Mouse (Mus musculus) right cerebral cortex, postnatal 4 days (tissue): Measurements from ENCODE around the gene Itgb3.

ENCODE experiments used
- DNase-seq: peaks from one replicate; pipeline ENCODE4 v3.0.0-alpha.2; 2022

Itgb3 gene

GRCm38 (mm10) chr11:104622040-104622962 is 14.5 kb downstream of the Itgb3 start:
- DNase-seq, result no peak

DNA sequence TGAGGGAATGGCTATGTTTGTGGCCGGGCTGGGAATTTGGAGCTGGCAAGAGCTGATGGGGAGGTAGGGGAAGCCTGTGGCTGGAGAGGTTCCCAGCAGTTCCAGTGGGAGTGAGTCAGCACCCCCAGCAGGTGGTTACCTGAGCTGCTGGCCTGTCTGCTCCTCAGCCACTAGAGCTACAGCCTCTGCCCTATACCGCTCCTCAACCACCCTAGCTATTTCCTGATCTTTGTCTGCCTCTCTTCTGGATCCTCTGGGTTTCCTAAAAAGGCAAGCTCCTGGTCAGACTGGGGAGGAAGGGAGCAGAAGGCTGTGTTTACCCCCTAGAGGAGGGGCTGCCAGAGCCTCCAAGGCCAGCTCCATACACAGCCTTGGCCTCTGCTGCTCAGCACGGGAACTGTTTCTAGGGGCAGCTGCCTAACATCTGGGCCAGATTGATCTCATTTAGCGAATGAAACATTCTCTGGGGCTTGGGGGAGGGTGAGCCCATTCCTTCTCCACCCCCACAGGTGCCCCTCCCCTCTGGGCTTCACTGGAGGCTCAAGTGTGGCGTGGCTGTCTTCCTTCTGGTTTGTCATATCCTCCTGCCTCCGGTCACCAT is 17.1 kb downstream of the Itgb3 start:
- no peak for DNase-seq

DNA sequence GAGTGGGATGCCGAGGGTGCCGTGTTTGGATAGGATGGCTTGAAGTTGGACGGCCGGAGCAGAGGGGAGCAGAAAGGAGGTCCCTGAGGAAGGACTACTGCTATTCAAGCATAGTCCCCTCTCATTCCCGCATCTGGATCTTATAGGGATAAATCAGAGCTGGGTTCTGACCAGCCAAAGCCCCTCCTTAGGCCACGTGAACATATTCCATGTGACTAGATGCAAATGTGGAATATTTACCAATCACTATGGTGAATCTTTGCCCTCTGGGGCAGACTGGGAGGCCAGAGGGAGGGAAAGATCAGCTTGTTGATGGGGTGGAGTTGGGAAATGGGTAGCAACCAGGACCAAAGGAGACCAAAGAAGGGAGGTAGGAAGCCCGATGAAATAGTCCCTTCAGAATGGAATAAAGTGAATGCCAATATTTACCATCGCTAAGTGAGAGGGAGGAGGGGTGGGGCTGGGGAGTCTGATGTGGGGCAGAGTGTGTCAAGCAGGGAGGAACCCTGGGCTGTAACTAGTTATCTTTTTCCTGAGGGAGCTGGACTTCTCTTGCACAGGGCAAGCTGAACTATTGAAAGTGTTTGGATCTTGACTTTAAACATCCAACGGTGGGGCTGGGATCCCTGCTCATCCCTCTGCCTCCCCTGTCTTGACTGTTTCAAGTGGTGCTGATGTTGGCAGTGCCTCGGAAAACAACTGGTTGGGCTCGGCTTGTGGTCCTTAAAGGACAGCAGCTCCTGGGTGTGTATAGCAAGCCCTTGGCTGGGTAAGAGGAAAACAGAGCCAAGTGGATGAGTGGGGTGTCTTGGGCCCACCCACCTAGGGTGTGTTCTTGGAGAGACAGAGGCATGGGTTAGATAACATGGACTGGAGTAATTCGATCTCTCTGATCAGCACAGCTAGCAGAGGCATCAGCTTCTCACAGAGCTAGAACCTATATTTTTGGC is 17.9 kb downstream of the Itgb3 start:
- no peak for DNase-seq

DNA sequence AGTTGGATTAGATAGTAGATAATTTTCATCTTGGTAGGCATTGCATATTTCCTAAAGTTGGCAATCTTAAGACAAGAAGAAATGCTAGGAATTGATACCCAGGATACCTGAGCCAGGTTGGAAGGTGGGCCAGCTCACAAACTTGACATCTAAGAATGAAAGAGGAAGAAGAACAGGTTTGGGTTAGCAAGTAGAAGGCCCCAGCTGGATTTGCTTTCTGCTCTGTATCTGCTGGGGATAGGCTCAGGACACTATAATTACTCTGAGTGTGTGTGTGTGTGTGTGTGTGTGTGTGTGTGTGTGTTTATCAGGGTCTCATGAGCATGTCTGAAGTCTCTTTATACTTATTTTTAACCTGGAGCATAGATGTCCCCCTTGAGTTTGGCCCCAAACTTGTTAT is 18.8 kb downstream of the Itgb3 start:
- no peak for DNase-seq

DNA sequence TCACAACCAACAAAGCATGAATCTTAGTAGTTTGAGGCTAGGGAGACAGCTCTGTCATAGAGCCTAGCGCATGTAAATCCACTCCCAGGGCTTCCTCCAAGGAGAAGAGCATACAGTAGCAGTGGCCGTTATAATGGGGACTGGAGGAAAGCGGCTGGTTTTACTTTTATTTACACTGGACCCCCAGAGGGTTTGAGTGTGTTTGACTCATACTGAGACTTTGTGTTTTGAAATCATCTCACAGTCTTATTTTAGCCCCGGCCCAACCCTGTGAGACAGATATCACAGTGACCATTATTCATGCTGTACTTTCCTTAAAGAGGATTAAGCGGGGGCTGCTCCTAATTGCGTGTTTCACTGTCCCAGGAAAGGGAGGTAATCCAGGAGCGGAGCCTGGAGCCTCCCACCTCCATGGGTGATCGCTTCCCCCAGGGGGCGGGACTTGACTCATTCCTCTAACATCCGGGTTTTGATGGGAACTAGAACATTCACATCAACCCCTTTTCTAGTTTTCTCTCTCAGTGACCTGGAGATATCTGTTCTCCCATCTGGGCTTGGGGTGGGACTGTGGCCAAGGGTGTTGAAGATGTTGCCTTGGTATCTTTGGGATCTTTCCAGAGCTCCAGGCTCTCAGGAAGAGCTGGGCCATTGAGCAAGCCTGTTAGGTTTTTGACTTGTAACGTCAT is 20.0 kb downstream of the Itgb3 start:
- DNase-seq, result no peak

DNA sequence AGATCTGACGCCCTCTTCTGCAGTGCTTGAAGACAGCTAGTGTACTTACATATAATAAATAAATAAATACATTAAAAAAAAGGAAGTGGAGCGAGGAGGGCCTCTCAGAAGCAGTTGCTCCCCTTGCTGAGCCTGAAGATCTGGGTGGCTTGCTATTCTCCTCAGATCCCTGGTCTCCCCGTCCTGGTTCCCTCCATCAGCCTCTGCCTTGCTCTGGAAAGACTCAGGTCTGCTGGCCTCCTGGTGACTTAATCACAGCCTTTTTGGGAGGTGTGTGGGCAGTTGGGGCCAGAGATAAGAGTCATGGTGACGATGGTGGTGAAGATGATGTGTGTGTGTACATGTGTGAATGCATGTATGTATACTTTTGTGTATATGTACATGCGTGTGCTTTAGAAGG is 20.8 kb downstream of the Itgb3 start:
- no peak for DNase-seq

- DNase-seq, result no peak
Measured at GRCm38 (mm10) chr11:104630185-104630835, 22.5 kb downstream of the Itgb3 start.

DNA sequence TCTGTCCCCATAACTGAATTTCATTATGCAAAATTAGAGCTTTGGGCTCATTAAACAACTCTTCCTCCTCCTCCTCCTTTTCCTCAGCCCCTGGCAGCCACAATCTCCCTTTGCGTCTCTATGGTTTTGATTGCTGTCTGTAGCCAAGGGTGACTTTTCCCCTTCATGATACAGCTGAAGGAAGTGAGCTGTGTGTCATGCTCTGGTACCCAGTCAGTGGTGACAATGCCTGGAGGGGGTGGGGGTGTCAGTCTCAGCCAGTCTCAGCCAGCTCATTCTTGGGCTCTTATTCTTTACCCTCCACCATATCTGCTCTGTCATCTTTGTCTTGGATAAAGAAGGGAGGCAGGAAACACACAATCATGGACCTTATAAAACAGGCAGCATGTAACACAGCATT is 23.5 kb downstream of the Itgb3 start:
- DNase-seq, result no peak

DNA sequence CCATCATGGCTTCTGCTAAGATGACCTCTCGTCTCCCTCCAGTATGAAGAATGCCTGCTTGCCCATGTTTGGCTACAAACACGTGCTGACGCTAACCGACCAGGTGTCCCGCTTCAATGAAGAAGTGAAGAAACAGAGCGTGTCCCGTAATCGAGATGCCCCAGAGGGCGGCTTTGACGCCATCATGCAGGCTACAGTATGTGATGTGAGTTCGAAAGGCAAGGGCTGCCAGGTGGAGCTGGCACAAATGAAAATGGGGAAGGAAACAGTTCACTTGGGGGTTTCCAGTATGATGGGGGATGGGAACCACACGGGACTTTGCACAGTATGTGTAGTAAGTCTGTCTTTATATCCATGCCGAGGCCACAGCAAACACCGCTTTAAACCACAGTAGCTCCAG is 29.2 kb downstream of the Itgb3 start:
- DNase-seq, result no peak

GRCm38 (mm10) chr11:104638006-104638405 is 30.2 kb downstream of the Itgb3 start:
- no peak for DNase-seq

- no peak for DNase-seq
Measured at GRCm38 (mm10) chr11:104638906-104639305, 31.1 kb downstream of the Itgb3 start.

- no peak for DNase-seq
Measured at GRCm38 (mm10) chr11:104639634-104640033, 31.8 kb downstream of the Itgb3 start.

- no peak for DNase-seq
Measured at GRCm38 (mm10) chr11:104640894-104641293, 33.1 kb downstream of the Itgb3 start.

DNA sequence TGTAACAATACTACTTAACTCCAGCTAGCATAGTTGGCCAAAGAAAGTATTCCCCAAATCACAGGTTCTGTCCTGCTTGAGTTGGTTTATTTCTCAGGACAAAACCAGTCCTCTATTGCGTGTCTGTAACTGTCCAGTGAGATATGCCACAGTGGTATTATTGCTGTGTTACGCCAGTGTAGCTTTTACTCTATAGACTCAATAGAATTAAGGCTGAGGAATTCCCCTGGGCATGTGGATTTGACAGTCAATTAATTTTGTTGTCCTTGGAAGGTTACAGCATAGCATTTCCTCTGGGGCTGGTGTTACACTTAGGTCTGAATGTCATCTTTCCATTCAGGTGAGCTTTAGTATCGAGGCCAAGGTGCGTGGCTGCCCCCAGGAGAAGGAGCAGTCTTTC is 35.4 kb downstream of the Itgb3 start:
- no peak for DNase-seq

- DNase-seq, result no peak
Measured at GRCm38 (mm10) chr11:104645402-104645801, 37.6 kb downstream of the Itgb3 start.

GRCm38 (mm10) chr11:104646173-104646572 is 38.4 kb downstream of the Itgb3 start:
- DNase-seq, result no peak

GRCm38 (mm10) chr11:104646611-104647010 is 38.8 kb downstream of the Itgb3 start:
- no peak for DNase-seq

DNA sequence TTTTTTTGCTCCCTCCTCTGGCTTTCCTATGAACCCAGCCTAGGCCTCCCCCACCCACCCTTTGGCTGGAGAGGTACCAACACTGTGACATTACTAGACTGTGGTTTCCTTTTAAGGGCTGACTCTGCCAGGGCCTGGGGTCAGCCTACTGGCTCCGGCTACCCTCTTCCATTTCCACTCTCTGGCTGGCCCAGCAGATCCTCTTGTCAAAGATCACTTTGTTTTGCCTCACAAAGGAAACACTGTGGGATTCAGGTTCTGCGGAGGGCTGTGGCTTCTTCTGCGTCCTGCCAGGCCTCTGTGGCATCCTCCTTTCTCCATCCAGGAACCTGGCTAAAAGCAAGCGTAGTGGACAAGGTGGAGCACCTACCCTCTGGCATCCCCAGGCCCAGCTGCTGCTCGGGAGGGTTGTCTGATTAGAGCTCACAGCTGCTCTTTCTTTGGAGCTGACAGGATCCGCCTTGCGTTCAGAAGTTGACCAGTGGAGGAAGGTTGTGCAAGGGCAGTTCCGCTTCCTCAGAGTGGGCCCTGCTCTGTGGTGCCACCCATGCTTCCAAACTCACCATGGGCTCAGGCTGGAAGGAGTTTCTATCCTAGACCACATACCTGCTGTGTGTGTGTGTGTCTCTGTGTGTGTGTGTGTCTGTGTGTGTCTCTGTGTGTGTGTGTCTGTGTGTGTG is 39.5 kb downstream of the Itgb3 start:
- no peak for DNase-seq

DNA sequence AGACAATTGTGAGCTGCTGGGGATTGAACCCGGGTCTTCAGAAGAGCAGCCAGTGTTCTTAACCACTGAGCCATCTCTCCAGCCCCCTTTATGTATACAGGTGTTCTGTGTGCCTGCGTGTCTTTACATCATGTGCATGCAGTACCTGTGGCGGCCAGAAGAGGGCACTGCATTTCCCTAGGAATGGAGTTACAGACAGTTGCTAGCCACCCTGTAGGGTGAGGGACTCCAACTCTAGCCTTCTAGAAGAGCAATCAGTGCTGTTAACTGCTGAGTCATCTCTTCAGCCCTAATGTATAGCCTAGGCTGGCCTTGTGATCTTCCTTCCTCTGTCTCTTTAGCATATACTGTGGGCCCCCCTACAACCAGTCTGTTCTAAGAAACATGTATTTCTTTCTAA is 40.8 kb downstream of the Itgb3 start:
- DNase-seq, result peak; percentile 40

GRCm38 (mm10) chr11:104660599-104660998 is 52.8 kb downstream of the Itgb3 start:
- no peak for DNase-seq

DNA sequence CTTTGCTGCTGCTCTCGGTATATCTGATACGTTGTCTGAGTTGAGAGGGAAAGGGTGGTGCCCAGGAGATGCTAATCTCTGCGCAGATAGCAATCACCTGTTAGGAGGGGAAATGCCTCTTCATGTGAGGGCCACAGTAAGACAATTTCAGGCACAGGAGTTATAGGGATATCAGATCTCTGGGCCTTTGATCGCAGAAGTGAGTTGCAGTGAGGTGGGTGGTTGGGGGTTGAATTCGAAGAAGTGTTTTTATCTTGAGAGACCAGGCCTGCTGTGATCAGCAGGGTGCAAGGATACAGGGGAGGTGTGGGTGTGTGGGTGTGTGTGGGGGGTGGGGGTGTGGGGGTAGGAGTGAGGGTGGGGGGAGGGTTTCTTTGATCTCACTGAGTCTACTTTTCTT is 53.3 kb downstream of the Itgb3 start:
- DNase-seq, result no peak
